Mouse (Mus musculus) splenic B cell, adult 2 months (primary cell): ENCODE measurements at regions not wholly inside any gene's neighbourhood (a gene's known extent, or its start where the extent isn't known, plus 50 kb on each side); places are given as distances from the start of the nearest gene placed in this dataset.
"Not testable (repeated sequence)": the region's sequence is repeated elsewhere in the genome, so short reads cannot be mapped to it uniquely, and the experiment has no call there.

Source experiments
- DNase-seq: peaks from one replicate; pipeline ENCODE4 v3.0.0-alpha.2; 2011; ENCODE audit warnings: low read depth, low spot score
- H3K27me3 ChIP-seq: 2 replicates; pipeline ENCODE4 v1.6.1; 2012; ENCODE audit warnings: mild to moderate bottlenecking, low read length, moderate library complexity, mixed read lengths; ENCODE audit not compliant: control insufficient read depth, poor library complexity, insufficient read depth, severe bottlenecking
- H3K36me3 ChIP-seq: 2 replicates; pipeline ENCODE4 v1.6.1; 2012; ENCODE audit warnings: mild to moderate bottlenecking, low read length, moderate library complexity, mixed read lengths; ENCODE audit not compliant: control insufficient read depth, poor library complexity, insufficient read depth, severe bottlenecking

DNA sequence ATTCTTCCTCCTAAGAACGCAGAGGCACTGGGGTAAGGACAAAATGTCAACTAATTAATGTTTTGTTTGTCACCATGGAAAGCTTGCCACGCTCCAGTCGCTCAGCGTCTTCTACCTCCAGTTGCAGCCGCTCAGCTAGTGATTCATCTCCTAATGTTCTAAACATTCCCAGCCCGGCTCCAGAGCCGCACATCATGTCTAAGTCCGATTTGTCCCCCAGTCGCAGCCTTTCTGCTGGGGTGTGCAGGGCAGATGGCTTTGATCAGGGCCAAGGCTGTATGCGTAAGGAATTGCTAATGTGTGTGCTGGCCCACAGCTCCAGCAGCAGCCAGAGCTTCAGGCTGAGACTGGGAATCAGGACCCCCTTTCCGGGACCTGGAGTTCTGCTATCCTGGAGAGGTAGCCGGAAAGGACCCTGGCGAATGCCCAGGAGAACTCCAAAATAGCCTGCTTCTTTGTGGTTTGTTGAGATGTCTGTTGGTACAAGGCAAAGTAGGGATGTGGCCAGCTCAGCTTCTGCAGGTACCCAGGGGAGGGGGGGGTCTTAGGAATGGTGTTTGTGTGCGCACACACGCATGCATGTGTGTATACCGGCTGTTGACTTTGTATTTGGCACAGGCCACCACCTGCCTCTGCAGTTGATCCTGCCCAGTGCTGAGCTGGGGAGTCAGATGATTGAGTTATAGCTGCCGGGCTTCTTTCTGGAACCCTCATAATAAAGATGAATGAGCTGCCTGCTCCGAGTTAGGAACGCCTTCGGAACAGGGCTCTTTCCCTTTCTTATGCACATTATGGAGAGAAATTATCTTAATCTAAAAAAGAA is 143.0 kb upstream of the Kcng1 start:
- Histone ChIP-seq H3K27me3 (no peaks in the 10 kb centered on the region), H3K36me3 (no peaks in the 10 kb centered on the region)
- DNase-seq = no peak

GRCm38 (mm10) chr2:168423551-168423950 is 142.0 kb upstream of the Kcng1 start:
- Histone ChIP-seq H3K27me3 (no peaks in the 10 kb centered on the region), H3K36me3 (no peaks in the 10 kb centered on the region)
- DNase-seq = peak; percentile 27

GRCm38 (mm10) chr2:168415140-168415539 is 133.6 kb upstream of the Kcng1 start:
- DNase-seq = peak; percentile 62
- no peaks in the 10 kb centered on the region for H3K36me3 ChIP-seq
- no peaks in the 10 kb centered on the region for H3K27me3 ChIP-seq

DNA sequence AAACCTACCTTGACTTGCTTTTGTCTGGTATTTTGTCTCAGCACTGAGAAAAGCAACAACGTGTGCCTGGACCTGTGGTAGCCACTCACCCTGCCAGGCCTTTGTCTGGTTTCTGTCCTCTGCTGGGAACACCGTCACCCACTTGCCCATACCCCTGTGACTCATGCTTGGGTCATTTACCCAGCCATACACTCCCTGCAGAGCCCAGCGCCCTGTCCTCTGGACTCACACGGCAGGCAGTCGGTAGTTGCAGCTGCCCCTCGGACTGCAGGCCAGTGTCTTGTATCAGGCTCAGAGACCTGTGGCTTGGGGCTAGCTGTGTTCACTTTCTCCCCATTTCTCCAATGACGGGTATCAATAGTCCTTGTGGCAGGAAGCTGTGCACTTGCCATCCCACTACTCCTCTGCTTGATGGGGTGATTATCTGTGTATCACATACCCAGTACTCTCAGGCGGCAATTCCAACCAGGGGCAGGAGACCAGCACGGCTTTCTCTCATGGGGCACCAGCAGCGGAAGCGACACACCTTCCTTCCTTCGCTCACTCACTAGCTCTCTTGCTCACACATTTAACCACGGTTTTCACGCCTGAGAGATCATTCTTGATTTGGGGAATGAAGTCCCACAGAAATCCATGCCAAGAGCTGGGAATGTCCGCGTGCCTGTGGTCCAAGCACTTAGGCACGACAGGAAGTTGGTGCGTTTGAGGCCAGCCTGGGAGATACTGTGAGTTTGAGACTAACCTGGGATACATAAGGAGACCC is 132.8 kb upstream of the Kcng1 start:
- Histone ChIP-seq H3K27me3 (no peaks in the 10 kb centered on the region), H3K36me3 (no peaks in the 10 kb centered on the region)
- DNase-seq = no peak

GRCm38 (mm10) chr2:168412853-168413252 is 131.3 kb upstream of the Kcng1 start:
- no peaks in the 10 kb centered on the region for H3K27me3 ChIP-seq
- DNase-seq = peak; percentile 63

DNA sequence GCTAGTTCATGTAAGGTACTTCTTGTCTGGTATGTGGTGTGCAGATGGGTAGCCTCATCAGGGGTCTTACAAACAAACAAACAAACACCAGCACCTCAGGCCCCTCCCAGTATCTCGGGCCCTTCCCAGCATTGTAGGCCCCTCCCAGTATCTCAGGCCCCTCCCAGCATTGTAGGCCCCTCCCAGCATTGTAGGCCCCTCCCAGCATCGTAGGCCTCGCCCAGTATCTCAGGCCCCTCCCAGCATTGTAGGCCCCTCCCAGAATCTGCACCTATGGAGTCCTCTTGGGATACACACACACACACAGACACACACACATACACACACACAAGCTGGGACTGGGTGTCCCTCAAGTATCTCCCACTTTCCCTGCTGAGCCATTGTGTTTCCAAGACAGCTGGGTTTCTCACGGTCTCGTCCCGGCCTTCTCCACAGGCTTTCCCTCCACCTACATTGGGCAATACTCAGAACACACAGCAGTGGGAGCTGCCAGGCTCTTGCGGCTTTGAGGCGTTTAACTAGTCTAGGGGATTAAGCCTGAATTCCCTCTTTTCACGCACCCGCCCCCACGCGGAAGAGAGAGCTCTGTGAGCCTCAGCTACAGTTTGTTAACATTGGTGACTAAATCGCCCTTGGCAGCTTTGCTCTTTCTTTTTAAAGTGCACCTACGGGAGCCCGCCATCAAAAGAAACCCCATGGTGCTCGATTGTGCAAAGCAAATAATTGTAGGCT is 121.4 kb upstream of the Kcng1 start:
- H3K36me3 ChIP-seq = no peaks in the 10 kb centered on the region
- no peak for DNase-seq
- H3K27me3 ChIP-seq = no peaks in the 10 kb centered on the region

More at GRCm38 (mm10) chr2:168412853-168413252, 131.3 kb upstream of the Kcng1 start:
- H3K36me3 ChIP-seq = no peaks in the 10 kb centered on the region

DNA sequence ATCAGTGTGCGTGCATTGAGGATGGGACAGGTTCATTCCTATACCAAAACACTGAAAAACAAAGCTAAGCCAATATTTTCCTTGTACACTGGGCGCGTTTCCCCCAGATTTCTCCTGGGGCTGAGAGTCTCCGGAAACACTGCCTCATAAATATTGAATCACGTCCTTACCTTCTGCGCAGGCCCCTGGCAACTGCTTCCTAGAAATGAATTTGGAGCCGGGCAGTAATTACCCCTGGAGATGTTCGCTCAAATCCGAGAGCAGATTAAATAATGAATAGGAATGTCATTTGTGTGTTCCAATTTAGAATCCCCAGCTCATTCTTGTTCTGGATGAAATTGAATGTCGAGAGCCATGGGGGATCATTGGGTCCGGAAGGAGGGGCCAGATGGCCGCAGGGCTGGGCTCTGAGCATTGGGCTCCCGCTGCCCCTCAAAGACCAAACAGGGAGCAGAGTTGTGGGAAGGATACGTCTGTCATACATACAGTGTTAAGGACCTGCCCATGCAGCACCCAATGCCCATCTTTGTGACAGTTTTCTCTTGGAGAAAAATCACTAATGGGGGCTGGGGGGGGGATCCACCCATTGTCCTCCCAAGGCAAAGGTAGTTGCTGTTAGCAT is 117.7 kb upstream of the Kcng1 start:
- H3K36me3 ChIP-seq = no peaks in the 10 kb centered on the region
- no peaks in the 10 kb centered on the region for H3K27me3 ChIP-seq
- DNase-seq = no peak

DNA sequence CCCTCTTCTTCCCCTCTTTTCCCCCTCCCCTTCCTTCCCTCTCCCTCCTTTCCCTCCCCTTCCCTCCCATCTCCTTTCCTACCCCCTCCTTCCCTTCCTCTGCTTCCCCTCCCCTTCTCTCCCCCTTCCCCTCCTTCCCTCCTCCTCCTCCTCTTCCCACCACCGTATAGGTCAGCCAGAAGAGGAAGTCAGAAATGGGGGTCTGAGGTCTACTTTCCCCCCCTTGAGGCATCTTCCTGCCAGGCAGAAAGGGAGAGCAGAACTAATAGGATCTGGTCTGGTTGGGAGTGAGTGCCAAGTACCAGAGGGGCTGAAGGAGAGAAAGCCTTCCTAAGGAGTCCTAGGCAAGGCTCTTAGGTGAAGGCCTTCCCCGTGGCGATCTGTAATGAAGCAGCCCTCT is 114.8 kb upstream of the Kcng1 start:
- no peak for DNase-seq
- no peaks in the 10 kb centered on the region for H3K36me3 ChIP-seq
- no peaks in the 10 kb centered on the region for H3K27me3 ChIP-seq

- no peak for DNase-seq
- no peaks in the 10 kb centered on the region for H3K36me3 ChIP-seq
- no peaks in the 10 kb centered on the region for H3K27me3 ChIP-seq
These were observed 111.8 kb upstream of the Kcng1 start for GRCm38 (mm10) chr2:168393341-168393740.

DNA sequence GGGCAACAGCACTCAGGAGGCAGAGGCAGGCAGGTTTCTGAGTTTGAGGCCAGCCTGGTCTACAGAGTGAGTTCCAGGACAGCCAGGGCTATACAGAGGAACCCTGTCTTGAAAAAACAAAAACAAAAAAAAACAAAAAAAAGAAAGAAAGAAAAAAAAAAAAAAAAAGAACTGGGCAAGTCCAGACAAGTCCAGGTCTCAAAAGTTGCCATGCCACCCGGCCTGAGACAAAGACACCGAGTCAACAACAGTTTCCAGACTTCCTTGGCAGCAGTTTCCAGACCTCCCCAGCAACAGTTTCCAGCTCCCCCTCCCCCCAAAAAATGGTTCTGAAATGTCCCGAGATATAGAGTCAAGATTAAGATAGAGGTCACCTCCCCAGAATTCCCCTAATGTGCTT is 110.6 kb upstream of the Kcng1 start:
- not testable (repeated sequence) for H3K36me3 ChIP-seq, DNase-seq

DNA sequence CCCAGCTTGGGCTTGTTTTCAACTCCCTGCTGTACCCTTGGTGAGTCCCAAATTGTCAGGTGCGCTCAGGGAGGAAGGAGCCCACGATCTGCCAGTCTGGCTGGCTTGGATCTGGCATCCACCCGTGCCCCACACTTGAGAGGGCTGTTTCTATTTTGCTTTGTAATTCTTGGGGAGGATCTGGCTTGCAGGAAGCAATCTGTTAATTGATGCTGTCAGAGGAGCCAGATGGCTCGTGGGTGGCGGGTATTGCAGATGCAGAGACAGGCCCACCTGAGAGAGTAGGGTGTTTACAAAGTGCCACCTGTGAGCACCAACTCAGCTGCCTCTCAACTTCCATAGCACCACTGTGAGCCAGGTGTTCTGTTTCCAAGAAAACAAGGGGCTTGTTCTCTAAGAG is 99.1 kb upstream of the Kcng1 start:
- Histone ChIP-seq H3K36me3 (no peaks in the 10 kb centered on the region), H3K27me3 (no peaks in the 10 kb centered on the region)
- no peak for DNase-seq

More for the DNA sequence above, 110.6 kb upstream of the Kcng1 start:
- not testable (repeated sequence) for H3K27me3 ChIP-seq

GRCm38 (mm10) chr2:168372356-168372755 is 90.8 kb upstream of the Kcng1 start:
- DNase-seq = no peak
- no peaks in the 10 kb centered on the region for H3K36me3 ChIP-seq

DNA sequence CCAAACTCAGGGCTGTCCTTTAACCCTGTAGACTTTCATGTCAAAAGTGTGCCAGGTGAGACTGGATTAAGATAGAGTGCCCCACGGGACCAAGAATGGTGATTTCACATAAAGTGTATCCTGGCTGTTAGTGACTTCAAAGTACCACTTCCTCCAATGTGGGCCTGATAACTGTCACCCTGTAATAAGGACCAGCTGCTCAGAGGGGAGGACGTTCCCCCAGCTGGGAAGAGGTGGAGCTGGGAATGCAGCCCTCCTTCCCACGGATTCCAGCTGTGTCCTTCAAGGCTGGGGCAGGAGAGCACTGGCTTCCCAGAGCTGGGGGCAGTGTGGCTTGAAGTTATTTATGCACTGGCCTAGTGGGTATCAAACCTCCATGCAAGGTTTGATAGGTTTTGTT is 89.7 kb upstream of the Kcng1 start:
- Histone ChIP-seq H3K27me3 (no peaks in the 10 kb centered on the region), H3K36me3 (no peaks in the 10 kb centered on the region)
- DNase-seq = no peak

More at GRCm38 (mm10) chr2:168372356-168372755, 90.8 kb upstream of the Kcng1 start:
- H3K27me3 ChIP-seq = no peaks in the 10 kb centered on the region

DNA sequence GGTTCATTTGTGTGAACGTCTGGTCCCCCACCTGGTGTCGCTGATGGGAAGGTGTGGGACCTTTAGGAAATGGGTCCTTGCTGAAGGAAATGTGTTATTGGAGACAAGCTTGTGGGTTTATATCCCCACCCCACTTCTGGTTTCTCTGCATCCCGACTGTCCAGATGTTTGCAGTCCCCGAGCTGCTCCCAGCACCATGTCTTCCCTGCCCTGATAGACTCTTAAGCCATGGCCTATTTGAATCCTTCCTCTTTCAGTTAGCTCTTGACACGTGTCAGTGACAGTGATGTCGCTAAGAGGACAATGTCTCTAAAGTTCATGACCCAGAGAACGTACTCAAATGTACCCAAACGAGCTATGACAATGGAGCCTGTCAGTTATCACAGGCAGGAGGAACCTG is 77.7 kb upstream of the Kcng1 start:
- DNase-seq = no peak
- Histone ChIP-seq H3K36me3 (no peaks in the 10 kb centered on the region), H3K27me3 (no peaks in the 10 kb centered on the region)
